Mouse (Mus musculus) R1 (cell line): ENCODE measurements around the gene Ccdc154.

Source experiments
- DNase-seq: peaks from one replicate; pipeline ENCODE4 v3.0.0-alpha.2; 2018; ENCODE audit warnings: low read depth, low spot score

Ccdc154 gene

GRCm38 (mm10) chr17:25184129-25184691 lies 21.9 kb downstream of the Ccdc154 start, which contains the start of gene BC003965:
Gene BC003965 (plus strand): TSS chr17:25184554.
- peak; percentile 99 for DNase-seq

GRCm38 (mm10) chr17:25184961-25185360 lies 22.7 kb downstream of the Ccdc154 start:
- DNase-seq = no peak

GRCm38 (mm10) chr17:25187784-25188149 lies 25.5 kb downstream of the Ccdc154 start:
- DNase-seq = no peak

- DNase-seq = peak; percentile 70
These were observed 26.1 kb downstream of the Ccdc154 start, which contains the start of gene Unkl for GRCm38 (mm10) chr17:25188150-25189031. Gene Unkl (plus strand): TSS chr17:25188397.

- DNase-seq = no peak
These were observed 26.8 kb downstream of the Ccdc154 start for GRCm38 (mm10) chr17:25189091-25189490.

- peak; percentile 92 for DNase-seq
These were observed 40.1 kb downstream of the Ccdc154 start for GRCm38 (mm10) chr17:25202401-25202800.

- DNase-seq = no peak
These were observed 47.7 kb downstream of the Ccdc154 start for GRCm38 (mm10) chr17:25210006-25210405.

GRCm38 (mm10) chr17:25210680-25211466 lies 48.6 kb downstream of the Ccdc154 start:
- DNase-seq = no peak

GRCm38 (mm10) chr17:25211705-25212104 lies 49.4 kb downstream of the Ccdc154 start:
- DNase-seq = no peak

GRCm38 (mm10) chr17:25215431-25215830 lies 53.2 kb downstream of the Ccdc154 start:
- peak; percentile 72 for DNase-seq

- no peak for DNase-seq
These were observed 56.7 kb downstream of the Ccdc154 start for GRCm38 (mm10) chr17:25218967-25219366.

GRCm38 (mm10) chr17:25219492-25220295 lies 57.4 kb downstream of the Ccdc154 start:
- DNase-seq = no peak

- no peak for DNase-seq
These were observed 58.5 kb downstream of the Ccdc154 start for GRCm38 (mm10) chr17:25220746-25221145.
